19 mouse cellular contexts compared by ENCODE assay signal in the genomic region with DNA sequence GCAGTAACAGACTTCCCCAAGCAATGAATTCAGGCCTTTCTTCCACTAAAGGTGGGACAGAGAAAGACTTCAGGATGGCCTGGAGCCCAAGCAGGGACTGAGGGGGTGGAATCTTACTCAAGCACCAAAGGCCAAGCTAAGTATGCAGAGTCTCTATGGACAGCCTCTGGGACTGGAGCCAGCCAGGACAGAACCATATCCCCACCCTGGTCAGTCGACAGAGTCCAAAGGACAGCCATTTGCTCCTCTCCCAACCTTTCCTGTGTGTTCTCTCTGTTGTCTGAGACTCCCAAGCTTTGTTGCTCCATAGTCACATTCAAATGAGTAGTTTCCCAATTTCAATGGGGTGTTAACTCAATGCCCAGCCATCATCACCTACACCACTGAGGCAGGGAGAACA.
A peak's percentile ranks its signal among the peaks of the same experiment; 100 is the strongest.
DNase-seq lines count a peak whose midpoint lies in the region; ATAC-seq and TF ChIP-seq lines count a peak whose summit lies in the region.
"Had no signal": no experiment of that assay in that cellular context is flagged by ENCODE, and none has a peak within 500 bp of the region (broad histone marks: within the 10 kb centered on the region; RNA-seq: fewer than 3 reads in every experiment).

No protein-coding gene starts in this region.

- H3K27me3 ChIP-seq in liver, adult 2 months (ENCODE audit: control insufficient read depth, insufficient read depth, low read length): no peaks in the 10 kb centered on the region
- no peaks in the 10 kb centered on the region for H3K27me3 ChIP-seq in liver, postnatal 0 days (ENCODE audit: insufficient read depth, low read length)
- H3K27me3 ChIP-seq: forebrain, embryonic 15.5 days had no signal

- H3K79me2 ChIP-seq in liver, adult 2 months (ENCODE audit: control insufficient read depth, insufficient read depth, low read length): no peaks in the 10 kb centered on the region

- no peaks in the 10 kb centered on the region for H3K9me3 ChIP-seq in liver, postnatal 0 days (ENCODE audit: low read length)
- H3K9me3 ChIP-seq: embryonic facial prominence, embryonic 10.5 days; forebrain, embryonic 10.5 days; forebrain, embryonic 15.5 days; heart, embryonic 12.5 days; hindbrain, embryonic 10.5 days had no signal

- H3K9ac ChIP-seq in liver, adult 2 months (ENCODE audit: low read depth, low read length): no peak overlapping the region
- no peak overlapping the region for H3K9ac ChIP-seq in liver, postnatal 0 days (replicated peaks)
- H3K9ac ChIP-seq: forebrain, embryonic 15.5 days; heart, embryonic 12.5 days; hindbrain, embryonic 14.5 days had no signal

- no peak overlapping the region for H3K27ac ChIP-seq in liver, adult 2 months (replicated peaks; ENCODE audit: insufficient read depth, low read depth, low read length)
- H3K27ac ChIP-seq in liver, postnatal 0 days (ENCODE audit: low read depth): 0 out of 2 replicates have a peak overlapping the region, but pooled peaks have one; percentile 7
- H3K27ac ChIP-seq: embryonic facial prominence, embryonic 10.5 days; forebrain, embryonic 10.5 days; forebrain, embryonic 15.5 days; hindbrain, embryonic 10.5 days; hindbrain, embryonic 14.5 days had no signal

- TF ChIP-seq CTCF in liver, adult 2 months (IDR thresholded peaks at IDR 0.05; ENCODE audit: low read depth, low read length): no peak
- TF ChIP-seq CTCF in liver, postnatal 0 days (IDR thresholded peaks at IDR 0.05; ENCODE audit: low read depth): no peak

- H3K4me1 ChIP-seq in liver, adult 2 months (ENCODE audit: control insufficient read depth, insufficient read depth, low read length): peaks cover 4% of the 10 kb centered on the region
- peaks cover 33% of the 10 kb centered on the region for H3K4me1 ChIP-seq in liver, postnatal 0 days (ENCODE audit: insufficient read depth)
- H3K4me1 ChIP-seq: embryonic facial prominence, embryonic 10.5 days; forebrain, embryonic 15.5 days; hindbrain, embryonic 10.5 days had no signal

- H3K4me2 ChIP-seq in liver, postnatal 0 days (ENCODE audit: low read depth, low read length): no peak overlapping the region
- H3K4me2 ChIP-seq: forebrain, embryonic 15.5 days; heart, embryonic 12.5 days; hindbrain, embryonic 14.5 days had no signal

- no peak overlapping the region for H3K4me3 ChIP-seq in liver, adult 2 months (ENCODE audit: insufficient read depth, low read depth, low read length)
- no peak overlapping the region for H3K4me3 ChIP-seq in liver, postnatal 0 days (ENCODE audit: low read depth, low read length)
- H3K4me3 ChIP-seq: embryonic facial prominence, embryonic 10.5 days; erythroblast, embryonic 14.5 days; forebrain, embryonic 10.5 days; forebrain, embryonic 15.5 days; heart, embryonic 12.5 days; hindbrain, embryonic 10.5 days had no signal

- DNase-seq in liver, adult 2 months (ENCODE audit: extremely low read depth, low read depth, low spot score): peak; percentile 58
- DNase-seq in liver: no peak
- peak; percentile 71 for DNase-seq in kidney, adult 9 months
- peak; percentile 59 for DNase-seq in kidney, postnatal 14 days
- DNase-seq in liver, postnatal 0 days: peak; percentile 59
- no peak for DNase-seq in cerebellum, adult 9-11 months
- DNase-seq in frontal cortex, postnatal 36 days (ENCODE audit: low spot score in 2 of 2): no peak
- DNase-seq: adrenal gland, adult 2 months; adrenal gland, postnatal 25 days; cerebellum, adult 18-20 months; cerebellum, postnatal 10 days; gastrocnemius, postnatal 10 days had no signal

- TF ChIP-seq POLR2A in liver, adult 2 months (IDR thresholded peaks at IDR 0.05; ENCODE audit: extremely low read depth, insufficient read depth, low read length): no peak

- WGBS in liver, adult 2 months: 26% methylated on average over 1 of the region's 1 CpGs
- WGBS in liver, postnatal 0 days (ENCODE audit: insufficient replicate concordance): 13% methylated on average over 1 of the region's 1 CpGs

- TF ChIP-seq EP300 in liver, postnatal 0 days (IDR thresholded peaks at IDR 0.05; ENCODE audit: low read depth): no peak

- H3K36me3 ChIP-seq in liver, adult 2 months (ENCODE audit: control insufficient read depth, insufficient read depth, low read length): no peaks in the 10 kb centered on the region
- no peaks in the 10 kb centered on the region for H3K36me3 ChIP-seq in liver, postnatal 0 days (replicated peaks; ENCODE audit: insufficient read depth, low read length)
- H3K36me3 ChIP-seq: embryonic facial prominence, embryonic 10.5 days; forebrain, embryonic 10.5 days; forebrain, embryonic 15.5 days; heart, embryonic 12.5 days; hindbrain, embryonic 10.5 days had no signal

- ATAC-seq in liver, postnatal 0 days: peak; percentile 90
- ATAC-seq: forebrain, embryonic 15.5 days had no signal

Comparison
In these comparisons a context has a peak if more than half of its experiments do, and no peak if none do; other contexts are left out.
1. DNase-seq: peak in liver, adult 2 months (single experiment), kidney, adult 9 months (single experiment), kidney, postnatal 14 days (single experiment) and liver, postnatal 0 days (single experiment); none in liver (single experiment), cerebellum, adult 9-11 months (single experiment) and frontal cortex, postnatal 36 days (0 of 2).